Mouse (Mus musculus) liver, embryonic 16.5 days (tissue): ENCODE results near the gene Prss23. TPM values are rescaled to one million over a fixed set of nuclear protein-coding genes. Genes with fewer than 3 reads are reported as not detected.

Experiments used
- ATAC-seq: fragments of 200-750 bp; cut with Nextera tagmentation; 2 replicates; pipeline ENCODE4 v1.8.0; 2017; ENCODE audit warnings: low read depth, mild to moderate bottlenecking, moderate number of reproducible peaks, moderate library complexity
- H3K27ac ChIP-seq: fragments of 300-500 bp; sonication (generic); 2 replicates; pipeline ENCODE4 v1.5.1; 2014; ENCODE audit warnings: mild to moderate bottlenecking, low read length
- H3K27me3 ChIP-seq: fragments of 300-500 bp; sonication (generic); 2 replicates; pipeline ENCODE4 v1.6.1; 2014; ENCODE audit warnings: low read depth, low read length, mixed read lengths; ENCODE audit not compliant: control insufficient read depth, insufficient read depth
- H3K36me3 ChIP-seq: fragments of 300-500 bp; sonication (generic); 2 replicates; pipeline ENCODE4 v1.6.1; 2014; ENCODE audit warnings: mild to moderate bottlenecking; ENCODE audit not compliant: control insufficient read depth, insufficient read depth
- H3K4me1 ChIP-seq: fragments of 300-500 bp; sonication (generic); 2 replicates; pipeline ENCODE4 v1.6.1; 2014; ENCODE audit warnings: low read depth, low read length, mixed read lengths; ENCODE audit not compliant: control insufficient read depth
- H3K4me2 ChIP-seq: fragments of 300-500 bp; sonication (generic); 2 replicates; pipeline ENCODE4 v1.6.1; 2014; ENCODE audit warnings: low read depth, low read length, mixed read lengths
- H3K4me3 ChIP-seq: fragments of 300-500 bp; sonication (generic); 2 replicates; pipeline ENCODE4 v1.5.1; 2014; ENCODE audit warnings: low read depth, mild to moderate bottlenecking, low read length
- H3K9ac ChIP-seq: fragments of 300-500 bp; sonication (generic); 2 replicates; pipeline ENCODE4 v1.6.1; 2014; ENCODE audit warnings: low read depth, low read length
- H3K9me3 ChIP-seq: fragments of 300-500 bp; sonication (generic); replicated peaks from 2 replicates; pipeline ENCODE4 v1.6.1; 2016; ENCODE audit warnings: low read length; ENCODE audit not compliant: control insufficient read depth
- WGBS: fragments of 180-500 bp; shearing (Covaris S2); extraction: QIAGEN DNeasy Blood & Tissue Kit; methylation state at CpG from one replicate; pipeline ENCODE4 v1.1.7; 2014; ENCODE audit not compliant: insufficient replicate concordance; 5-methylcytosine and 5-hydroxymethylcytosine counted together
- polyA plus RNA-seq: library from polyadenylated mRNA; unstranded; fragments of >200 nt; fragmentation: Nextera tagmentation; extraction: Ambion mirVana; gene quantifications from 2 replicates; pipeline ENCODE4 v1.2.1, GENCODE M21; 2015

Gene Prss23
- polyA plus RNA-seq, 1 experiment from 2014 or later: 5.0 TPM

GRCm38 (mm10) chr7:89478490-89478889, 48.5 kb downstream of the Prss23 start:
- no peak for ATAC-seq
- WGBS: 71% methylated on average over 2 of the region's 2 CpGs

GRCm38 (mm10) chr7:89477294-89477999, 49.5 kb downstream of the Prss23 start:
- peak; percentile 48 for ATAC-seq
- 12% methylated on average over 1 of the region's 1 CpGs for WGBS
- no peak overlapping the region for H3K27ac ChIP-seq
- H3K9ac ChIP-seq: no peak overlapping the region
- H3K9me3 ChIP-seq: no peaks in the 10 kb centered on the region
- no peak overlapping the region for H3K4me3 ChIP-seq
- H3K36me3 ChIP-seq: no peaks in the 10 kb centered on the region
- no peaks in the 10 kb centered on the region for H3K27me3 ChIP-seq
- no peaks in the 10 kb centered on the region for H3K4me1 ChIP-seq
- no peak overlapping the region for H3K4me2 ChIP-seq

More at GRCm38 (mm10) chr7:89478490-89478889, 48.5 kb downstream of the Prss23 start:
- Histone ChIP-seq H3K27me3 (no peaks in the 10 kb centered on the region), H3K9ac (no peak overlapping the region), H3K4me1 (no peaks in the 10 kb centered on the region), H3K9me3 (no peaks in the 10 kb centered on the region), H3K36me3 (no peaks in the 10 kb centered on the region), H3K27ac (no peak overlapping the region), H3K4me2 (no peak overlapping the region), H3K4me3 (no peak overlapping the region)

DNA sequence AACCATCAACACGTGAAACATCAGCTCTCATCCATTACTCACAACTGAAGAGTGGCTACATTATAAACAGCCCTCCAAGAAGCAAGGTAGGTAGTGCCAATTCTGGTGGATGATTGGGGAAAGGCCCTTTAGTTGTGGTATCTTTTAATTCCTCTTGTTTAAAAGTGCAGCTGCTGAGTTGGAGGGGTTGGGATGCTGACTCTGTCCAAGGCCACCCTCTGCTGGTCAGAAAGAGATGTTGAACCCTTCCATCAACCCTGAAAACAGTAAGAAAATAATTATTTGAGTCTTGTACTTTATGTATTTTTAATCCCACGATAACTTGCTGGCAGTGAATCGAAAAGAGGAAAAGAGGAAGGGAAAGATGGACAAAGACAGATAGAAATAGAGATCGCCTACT, 53.5 kb downstream of the Prss23 start:
- WGBS: 23% methylated on average over 4 of the region's 4 CpGs
- H3K4me1 ChIP-seq: no peaks in the 10 kb centered on the region
- no peak overlapping the region for H3K4me3 ChIP-seq
- H3K27me3 ChIP-seq: no peaks in the 10 kb centered on the region
- H3K36me3 ChIP-seq: no peaks in the 10 kb centered on the region
- ATAC-seq: no peak
- no peaks in the 10 kb centered on the region for H3K9me3 ChIP-seq
- no peak overlapping the region for H3K27ac ChIP-seq
- no peak overlapping the region for H3K4me2 ChIP-seq
- H3K9ac ChIP-seq: no peak overlapping the region

- no peaks in the 10 kb centered on the region for H3K36me3 ChIP-seq
- no peak overlapping the region for H3K27ac ChIP-seq
- no peak overlapping the region for H3K9ac ChIP-seq
- H3K4me3 ChIP-seq: no peak overlapping the region
- H3K9me3 ChIP-seq: no peaks in the 10 kb centered on the region
- no peak overlapping the region for H3K4me2 ChIP-seq
- no peak for ATAC-seq
- H3K4me1 ChIP-seq: no peaks in the 10 kb centered on the region
- H3K27me3 ChIP-seq: no peaks in the 10 kb centered on the region
- WGBS: 46% methylated on average over 10 of the region's 10 CpGs
Observed at GRCm38 (mm10) chr7:89463775-89464592, 63.0 kb downstream of the Prss23 start.

- Histone ChIP-seq H3K36me3 (no peaks in the 10 kb centered on the region), H3K4me3 (no peak overlapping the region), H3K4me1 (no peaks in the 10 kb centered on the region), H3K9ac (no peak overlapping the region), H3K27ac (no peak overlapping the region), H3K9me3 (no peaks in the 10 kb centered on the region), H3K4me2 (no peak overlapping the region), H3K27me3 (no peaks in the 10 kb centered on the region)
- 50% methylated on average over 3 of the region's 3 CpGs for WGBS
- ATAC-seq: no peak
Observed at GRCm38 (mm10) chr7:89463246-89463645, 63.7 kb downstream of the Prss23 start.

GRCm38 (mm10) chr7:89462646-89463207, 64.3 kb downstream of the Prss23 start:
- Histone ChIP-seq H3K27ac (no peak overlapping the region), H3K9me3 (no peaks in the 10 kb centered on the region), H3K4me2 (no peak overlapping the region), H3K27me3 (no peaks in the 10 kb centered on the region), H3K4me1 (no peaks in the 10 kb centered on the region), H3K4me3 (no peak overlapping the region), H3K9ac (no peak overlapping the region), H3K36me3 (no peaks in the 10 kb centered on the region)
- ATAC-seq: no peak
- WGBS: 69% methylated on average over 5 of the region's 5 CpGs

DNA sequence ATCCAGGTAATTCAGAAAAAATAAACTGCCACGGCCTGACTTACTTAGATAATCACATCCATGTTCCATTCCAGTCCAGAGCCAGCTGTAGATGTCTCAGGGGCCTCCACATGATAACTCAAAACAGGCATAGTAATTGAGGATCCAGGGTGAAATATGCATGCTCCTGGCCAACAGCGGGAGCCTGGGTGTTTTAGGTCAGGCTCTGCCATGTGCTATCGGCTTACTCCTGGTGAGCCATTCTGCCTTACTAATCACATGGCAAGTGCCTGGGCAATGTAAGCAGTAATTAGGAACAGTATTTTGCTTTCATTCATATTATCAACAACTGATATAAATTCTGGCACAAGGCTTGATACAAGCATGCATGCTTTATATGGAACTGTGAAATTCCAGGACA, 65.6 kb downstream of the Prss23 start:
- H3K4me3 ChIP-seq: no peak overlapping the region
- no peaks in the 10 kb centered on the region for H3K27me3 ChIP-seq
- 74% methylated on average over 3 of the region's 3 CpGs for WGBS
- H3K4me1 ChIP-seq: no peaks in the 10 kb centered on the region
- H3K9me3 ChIP-seq: no peaks in the 10 kb centered on the region
- no peak overlapping the region for H3K27ac ChIP-seq
- H3K36me3 ChIP-seq: no peaks in the 10 kb centered on the region
- H3K9ac ChIP-seq: no peak overlapping the region
- no peak for ATAC-seq
- no peak overlapping the region for H3K4me2 ChIP-seq

DNA sequence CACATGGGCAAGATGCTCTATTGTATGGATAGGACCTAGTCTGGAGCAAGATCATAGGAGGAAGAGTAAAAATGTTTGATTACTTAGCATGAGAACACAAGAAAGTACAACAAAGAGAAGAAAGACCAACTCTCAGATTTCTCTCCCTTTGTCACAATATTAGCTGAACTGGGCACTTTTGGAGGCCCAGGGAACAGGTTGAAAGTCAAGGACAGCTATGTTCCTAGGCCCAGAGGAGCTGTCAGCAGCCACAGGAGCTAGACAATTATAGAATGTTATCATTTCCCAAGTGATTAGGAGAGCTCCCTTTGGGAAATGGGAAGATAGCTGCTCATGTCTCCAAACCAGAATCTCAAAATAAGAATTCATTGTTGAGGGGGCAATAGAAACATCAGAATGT, 66.1 kb downstream of the Prss23 start:
- H3K27me3 ChIP-seq: no peaks in the 10 kb centered on the region
- no peaks in the 10 kb centered on the region for H3K36me3 ChIP-seq
- no peak overlapping the region for H3K9ac ChIP-seq
- H3K4me2 ChIP-seq: no peak overlapping the region
- H3K27ac ChIP-seq: no peak overlapping the region
- no peaks in the 10 kb centered on the region for H3K9me3 ChIP-seq
- no peaks in the 10 kb centered on the region for H3K4me1 ChIP-seq
- no peak for ATAC-seq
- no peak overlapping the region for H3K4me3 ChIP-seq

DNA sequence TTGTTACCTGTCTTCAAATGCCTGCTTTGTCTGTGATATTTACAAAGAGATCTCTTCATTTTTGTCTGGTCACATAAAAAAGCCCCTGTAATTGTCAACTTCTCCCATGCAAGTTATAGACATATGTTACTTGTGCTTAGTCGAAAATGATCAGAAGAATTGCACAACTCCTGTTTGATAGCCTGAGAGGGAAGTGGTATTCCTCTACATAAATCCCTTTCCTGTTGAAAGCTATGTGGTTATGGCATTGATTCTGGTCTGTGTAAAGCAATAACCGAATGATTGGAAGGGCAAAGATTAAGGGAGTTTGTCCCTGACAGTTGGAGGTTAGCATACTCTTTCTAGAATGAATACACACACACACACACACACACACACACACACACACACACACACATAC, 67.3 kb downstream of the Prss23 start:
- no peak overlapping the region for H3K9ac ChIP-seq
- H3K36me3 ChIP-seq: no peaks in the 10 kb centered on the region
- no peaks in the 10 kb centered on the region for H3K9me3 ChIP-seq
- no peak overlapping the region for H3K4me3 ChIP-seq
- H3K4me2 ChIP-seq: no peak overlapping the region
- no peak for ATAC-seq
- H3K4me1 ChIP-seq: no peaks in the 10 kb centered on the region
- no peak overlapping the region for H3K27ac ChIP-seq
- no peaks in the 10 kb centered on the region for H3K27me3 ChIP-seq
- 18% methylated on average over 2 of the region's 2 CpGs for WGBS
